ENCODE assay signal across 9 mouse cellular contexts in the genomic region with DNA sequence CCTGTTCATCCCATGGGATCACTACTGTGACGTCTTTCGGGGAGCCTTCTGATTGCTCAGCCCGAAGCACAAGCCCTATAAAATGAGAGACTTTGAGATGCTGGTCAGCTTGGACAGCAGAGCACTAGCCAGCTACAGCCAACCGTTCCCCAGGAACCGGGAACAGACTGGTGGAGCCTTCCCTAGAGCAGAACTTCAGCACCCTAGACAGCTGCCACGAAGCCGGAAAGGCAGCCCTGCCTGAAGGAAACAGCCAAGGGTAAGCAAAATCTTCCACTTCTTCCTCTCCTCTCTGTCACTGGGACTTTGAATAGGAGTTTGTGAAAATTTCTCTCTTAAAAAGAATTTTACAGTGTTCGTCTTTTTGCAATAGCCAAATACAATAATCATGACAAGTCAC. TPM values are rescaled to one million over a fixed set of nuclear protein-coding genes. Genes with fewer than 3 reads are reported as not detected.
DNase-seq lines count a peak whose midpoint lies in the region; ATAC-seq and TF ChIP-seq lines count a peak whose summit lies in the region.
"Had no signal": no experiment of that assay in that cellular context is flagged by ENCODE, and none has a peak within 500 bp of the region (broad histone marks: within the 10 kb centered on the region; RNA-seq: fewer than 3 reads in every experiment).

A gene (plus strand): TSS at position 107 of the 400 bp plus-strand sequence.

- H3K36me3 ChIP-seq in forebrain, embryonic 11.5 days (ENCODE audit: control insufficient read depth, insufficient read depth, low read length): no peaks in the 10 kb centered on the region
- H3K36me3 ChIP-seq in forebrain, embryonic 16.5 days (ENCODE audit: control insufficient read depth, insufficient read depth): no peaks in the 10 kb centered on the region
- no peaks in the 10 kb centered on the region for H3K36me3 ChIP-seq in lung, postnatal 0 days (ENCODE audit: insufficient read depth, low read length)
- H3K36me3 ChIP-seq: embryonic facial prominence, embryonic 15.5 days had no signal

- TF ChIP-seq POLR2A in lung, adult 2 months (IDR thresholded peaks at IDR 0.05; ENCODE audit: borderline replicate concordance, extremely low read depth, low read depth, low read length): no peak

- H3K9me3 ChIP-seq in forebrain, embryonic 11.5 days (ENCODE audit: control insufficient read depth, low read length): no peaks in the 10 kb centered on the region
- no peaks in the 10 kb centered on the region for H3K9me3 ChIP-seq in forebrain, embryonic 16.5 days (ENCODE audit: control insufficient read depth, low read length)
- no peaks in the 10 kb centered on the region for H3K9me3 ChIP-seq in lung, postnatal 0 days (ENCODE audit: low read length)
- H3K9me3 ChIP-seq: embryonic facial prominence, embryonic 15.5 days had no signal

- no peak within 1 kb of the TSS for H3K4me3 ChIP-seq in forebrain, embryonic 11.5 days (ENCODE audit: low read depth, low read length)
- no peak within 1 kb of the TSS for H3K4me3 ChIP-seq in forebrain, embryonic 16.5 days (replicated peaks; ENCODE audit: low read length)
- H3K4me3 ChIP-seq in lung, postnatal 0 days (ENCODE audit: low read depth, low read length): no peak within 1 kb of the TSS
- no peak within 1 kb of the TSS for H3K4me3 ChIP-seq in lung, adult 2 months (replicated peaks; ENCODE audit: extremely low read depth, low read depth, low read length)
- H3K4me3 ChIP-seq: embryonic facial prominence, embryonic 15.5 days had no signal

- no peaks in the 10 kb centered on the region for H3K4me1 ChIP-seq in forebrain, embryonic 11.5 days (replicated peaks; ENCODE audit: control insufficient read depth, insufficient read depth, low read length)
- H3K4me1 ChIP-seq in forebrain, embryonic 16.5 days (replicated peaks; ENCODE audit: control insufficient read depth, insufficient read depth, low read length): no peaks in the 10 kb centered on the region
- H3K4me1 ChIP-seq in lung, postnatal 0 days (ENCODE audit: insufficient read depth, low read depth, low read length): no peaks in the 10 kb centered on the region
- H3K4me1 ChIP-seq in lung, adult 2 months (ENCODE audit: control insufficient read depth, insufficient read depth, low read length): no peaks in the 10 kb centered on the region
- H3K4me1 ChIP-seq: embryonic facial prominence, embryonic 15.5 days had no signal

- no peak for TF ChIP-seq EP300 in lung, postnatal 0 days (IDR thresholded peaks at IDR 0.05)

- 33% methylated on average over 8 of the region's 8 CpGs for whole genome bisulfite sequencing in forebrain, embryonic 11.5 days
- WGBS in forebrain, embryonic 16.5 days: 38% methylated on average over 8 of the region's 8 CpGs
- WGBS in lung, postnatal 0 days: 25% methylated on average over 8 of the region's 8 CpGs
- 29% methylated on average over 8 of the region's 8 CpGs for WGBS in lung, adult 2 months

- ATAC-seq in forebrain, embryonic 11.5 days (replicated peaks; ENCODE audit: low FRiP score): no peak
- ATAC-seq in forebrain, embryonic 16.5 days: no peak
- ATAC-seq in lung, postnatal 0 days: no peak
- no peak for ATAC-seq in inflammation-experienced regulatory T-cells, adult 6 months

- H3K27ac ChIP-seq in forebrain, embryonic 11.5 days (ENCODE audit: low read depth, low read length): no peak within 1 kb of the TSS
- H3K27ac ChIP-seq in forebrain, embryonic 16.5 days (ENCODE audit: low read length): no peak within 1 kb of the TSS
- no peak within 1 kb of the TSS for H3K27ac ChIP-seq in lung, postnatal 0 days (ENCODE audit: low read length)
- H3K27ac ChIP-seq: embryonic facial prominence, embryonic 15.5 days had no signal

- no peak for TF ChIP-seq CTCF in lung, postnatal 0 days (IDR thresholded peaks at IDR 0.05)
- no peak for TF ChIP-seq CTCF in lung, adult 2 months (IDR thresholded peaks at IDR 0.05; ENCODE audit: insufficient read depth, low read length)

- no peak within 1 kb of the TSS for H3K9ac ChIP-seq in forebrain, embryonic 11.5 days (ENCODE audit: low read length)
- no peak within 1 kb of the TSS for H3K9ac ChIP-seq in forebrain, embryonic 16.5 days (replicated peaks; ENCODE audit: low read depth, low read length)
- H3K9ac ChIP-seq in lung, postnatal 0 days (replicated peaks; ENCODE audit: low read depth): no peak within 1 kb of the TSS
- H3K9ac ChIP-seq: embryonic facial prominence, embryonic 15.5 days had no signal

- no peaks in the 10 kb centered on the region for H3K27me3 ChIP-seq in forebrain, embryonic 11.5 days (ENCODE audit: control insufficient read depth, insufficient read depth, low read length)
- H3K27me3 ChIP-seq in forebrain, embryonic 16.5 days (replicated peaks; ENCODE audit: control insufficient read depth, insufficient read depth, low read length): no peaks in the 10 kb centered on the region
- H3K27me3 ChIP-seq in lung, postnatal 0 days (replicated peaks; ENCODE audit: insufficient read depth, low read length): no peaks in the 10 kb centered on the region
- H3K27me3 ChIP-seq: embryonic facial prominence, embryonic 15.5 days had no signal

- DNase-seq in forebrain, embryonic 11.5 days (ENCODE audit: low spot score): peak; percentile 64
- DNase-seq in lung, postnatal 0 days (ENCODE audit: low spot score): peak; percentile 51
- no peak for DNase-seq in lung, adult 2 months
- DNase-seq in forelimb bud, embryonic 11.5 days (ENCODE audit: low read depth, low spot score): peak; percentile 68
- DNase-seq in lung, postnatal 25 days (ENCODE audit: low spot score): peak; percentile 3
- no peak for DNase-seq in cerebellum, adult 9-11 months

- H3K4me2 ChIP-seq in forebrain, embryonic 11.5 days (ENCODE audit: low read depth, low read length, severe bottlenecking): no peak within 1 kb of the TSS
- no peak within 1 kb of the TSS for H3K4me2 ChIP-seq in forebrain, embryonic 16.5 days (ENCODE audit: low read length)
- no peak within 1 kb of the TSS for H3K4me2 ChIP-seq in lung, postnatal 0 days (replicated peaks; ENCODE audit: low read depth, low read length)
- H3K4me2 ChIP-seq: embryonic facial prominence, embryonic 15.5 days had no signal

RNA-seq across cellular contexts. Expression of the gene that starts here (rescaled TPM):
- not detected in 2 replicates for polyA plus RNA-seq in forebrain, embryonic 11.5 days (2014; fragmentation: Nextera tagmentation; extraction: Ambion mirVana)
- polyA plus RNA-seq in forebrain, embryonic 16.5 days (2015; fragmentation: Nextera tagmentation; extraction: Ambion mirVana): not detected in 2 replicates
- 0.18 and 0.27 TPM in 2 replicates for polyA plus RNA-seq in lung, postnatal 0 days (2015; fragmentation: Nextera tagmentation; extraction: Ambion mirVana)
- polyA plus RNA-seq in lung, adult 2 months (2012; rRNA removed): 0.12 and 0.14 TPM in 2 replicates
- not detected for polyA plus RNA-seq in inflammation-experienced regulatory T-cells, adult 6 months (2017; shearing (Covaris generic))

Comparison
In these comparisons a context has a peak if more than half of its experiments do, and no peak if none do; other contexts are left out.
1. DNase-seq: peak in forelimb bud, embryonic 11.5 days (single experiment) and lung, postnatal 25 days (single experiment); none in lung, adult 2 months (single experiment) and cerebellum, adult 9-11 months (single experiment).
2. Peak in DNase-seq in forebrain, embryonic 11.5 days; RNA of the gene not detected or under 1 TPM.
3. Peak in DNase-seq in lung, postnatal 0 days; RNA of the gene not detected or under 1 TPM.